Mouse (Mus musculus) effector memory CD4-positive, alpha-beta T cell, adult 7 months (primary cell): ENCODE results near the gene Olfr1396. TPM values are rescaled to one million over a fixed set of nuclear protein-coding genes. Genes with fewer than 3 reads are reported as not detected.

ENCODE experiments used
- polyA plus RNA-seq: library from polyadenylated mRNA; unstranded; fragments of 100-300 nt; shearing (Covaris generic); gene quantifications from one replicate; pipeline ENCODE4 v1.2.1, GENCODE M21; 2017

Olfr1396 gene
- polyA plus RNA-seq: not detected

GRCm38 (mm10) chr11:49114774-49115173 is at the start of gene Olfr1396:
Gene Olfr1396, minus strand, starts transcription at chr11:49114874.

GRCm38 (mm10) chr11:49154077-49154476 is 39.4 kb upstream of the Olfr1396 start, which contains the start of gene Olfr1394:
Gene Olfr1394, plus strand, starts transcription at chr11:49154377.

GRCm38 (mm10) chr11:49141974-49142373 is 27.3 kb upstream of the Olfr1396 start, which contains the start of gene Olfr1395:
Gene Olfr1395, plus strand, starts transcription at chr11:49142274.

GRCm38 (mm10) chr11:49076001-49076757 is 38.5 kb downstream of the Olfr1396 start, which contains the start of gene Ifi47:
Gene Ifi47, plus strand, starts transcription at chr11:49076587.

GRCm38 (mm10) chr11:49063713-49064469 is 50.8 kb downstream of the Olfr1396 start, which contains the start of gene Tgtp2:
Gene Tgtp2, minus strand, starts transcription at chr11:49064206.

Other genes with a start within 250 kb of the Olfr1396 start
- gene Irgm1, start 243.2 kb downstream of the Olfr1396 start, polyA plus RNA-seq: 29.4 TPM
- gene Gm5431, start 212.7 kb downstream of the Olfr1396 start, polyA plus RNA-seq: 0.89 TPM
- gene Psme2b, start 168.7 kb downstream of the Olfr1396 start, polyA plus RNA-seq: 101 TPM
- gene Olfr56, start 136.0 kb downstream of the Olfr1396 start, polyA plus RNA-seq: 0.76 TPM
- gene 9930111J21Rik1, start 135.5 kb downstream of the Olfr1396 start, polyA plus RNA-seq: 101 TPM
- gene Gm12185, start 122.6 kb downstream of the Olfr1396 start, polyA plus RNA-seq: 1.7 TPM
- gene Tgtp1, start 120.7 kb downstream of the Olfr1396 start, polyA plus RNA-seq: 54.3 TPM
- 78.1 TPM for gene 9930111J21Rik2, start 63.6 kb downstream of the Olfr1396 start, polyA plus RNA-seq
- gene Tgtp2, start 50.7 kb downstream of the Olfr1396 start, polyA plus RNA-seq: 80.7 TPM
- 156 TPM for gene Ifi47, start 38.3 kb downstream of the Olfr1396 start, polyA plus RNA-seq
- gene Olfr1395, start 27.4 kb upstream of the Olfr1396 start, polyA plus RNA-seq: 0.17 TPM
- not detected for gene Olfr1394, start 39.5 kb upstream of the Olfr1396 start, polyA plus RNA-seq
- gene Btnl9, start 72.3 kb upstream of the Olfr1396 start, polyA plus RNA-seq: 0.40 TPM
- gene Zfp62, start 88.4 kb upstream of the Olfr1396 start, polyA plus RNA-seq: 79.0 TPM
- 28.7 TPM for gene Mgat1, start 129.3 kb upstream of the Olfr1396 start, polyA plus RNA-seq
- gene Olfr1393, start 163.4 kb upstream of the Olfr1396 start, polyA plus RNA-seq: not detected
- gene Olfr1392, start 170.4 kb upstream of the Olfr1396 start, polyA plus RNA-seq: 0.21 TPM
- gene Olfr10, start 189.9 kb upstream of the Olfr1396 start, polyA plus RNA-seq: not detected
- gene Olfr1391, start 207.9 kb upstream of the Olfr1396 start, polyA plus RNA-seq: not detected
- 0.26 TPM for gene Olfr1390, start 220.3 kb upstream of the Olfr1396 start, polyA plus RNA-seq